Mouse (Mus musculus) central nervous system, embryonic 11.5 days (tissue): ENCODE measurements around the gene Ccdc154. TPM values are rescaled to one million over a fixed set of nuclear protein-coding genes. Genes with fewer than 3 reads are reported as not detected.

Experiments
- polyA plus RNA-seq: library from polyadenylated mRNA; depleted of rRNA; stranded (reverse); fragments of >200 nt; gene quantifications from 2 replicates; pipeline ENCODE4 v1.2.3, GENCODE M21; 2012; rRNA removed

The Ccdc154 gene
- 0.02 TPM in 2 replicates for polyA plus RNA-seq

DNA sequence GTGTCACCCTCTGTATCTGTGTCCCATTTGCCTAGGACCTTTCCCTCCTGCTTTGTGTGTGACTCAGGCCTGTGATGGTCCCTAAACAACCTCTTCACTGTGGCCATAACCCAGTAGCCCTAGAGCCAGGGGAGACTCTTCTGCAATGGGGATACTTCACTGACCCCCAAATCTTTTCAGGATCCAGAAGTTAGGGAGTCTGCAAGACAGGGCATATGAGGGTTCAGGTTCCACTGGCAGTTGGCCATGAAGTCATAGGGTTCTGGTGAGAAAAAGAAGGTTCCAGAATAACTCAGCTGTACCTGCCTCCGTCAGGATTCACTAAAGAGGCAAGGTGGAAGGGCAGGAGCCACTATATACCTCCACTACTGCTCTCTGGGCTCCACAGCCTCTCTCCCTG lies at the start of gene Ccdc154:
TSS of gene Ccdc154 (plus strand) at position 301 of the 400 bp plus-strand sequence.

DNA sequence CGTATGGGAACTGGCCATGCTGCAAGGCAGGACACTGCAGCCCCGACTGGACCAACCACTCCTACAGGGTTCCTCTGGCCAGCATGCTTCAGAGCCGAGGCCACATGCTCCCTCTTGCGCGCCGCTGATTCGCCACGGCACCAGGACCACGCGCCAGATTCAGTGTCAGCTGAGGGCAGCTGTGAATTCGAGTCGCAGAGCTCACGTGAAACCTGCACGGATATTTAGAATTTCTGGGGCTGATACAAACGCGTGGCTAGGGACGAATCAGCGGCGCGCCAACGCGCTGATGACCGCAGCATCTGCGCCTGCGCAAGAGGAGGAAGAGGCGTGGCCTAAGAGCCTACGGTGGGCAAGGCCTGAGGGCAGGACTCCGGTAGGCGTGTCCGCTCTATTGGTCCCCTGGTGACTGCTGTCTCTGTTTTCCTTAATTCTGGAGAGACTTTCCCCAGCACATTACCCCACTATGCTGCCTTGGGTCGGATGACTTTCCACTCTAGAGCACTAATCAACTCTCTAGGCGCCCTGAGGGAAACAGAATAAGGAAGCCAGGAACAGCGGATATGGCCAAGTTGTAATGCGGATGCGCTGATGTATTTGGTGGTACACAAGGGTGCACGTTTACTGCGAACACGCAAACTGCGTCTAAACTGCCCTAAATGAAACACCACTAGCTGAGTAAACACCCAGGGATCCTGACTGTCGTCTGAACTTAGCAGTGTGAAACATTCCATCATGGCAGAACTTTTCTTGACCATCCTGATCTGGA lies 46.4 kb upstream of the Ccdc154 start, which contains the start of gene Telo2:
TSS of gene Telo2 (minus strand) at position 304 of the 769 bp plus-strand sequence.

DNA sequence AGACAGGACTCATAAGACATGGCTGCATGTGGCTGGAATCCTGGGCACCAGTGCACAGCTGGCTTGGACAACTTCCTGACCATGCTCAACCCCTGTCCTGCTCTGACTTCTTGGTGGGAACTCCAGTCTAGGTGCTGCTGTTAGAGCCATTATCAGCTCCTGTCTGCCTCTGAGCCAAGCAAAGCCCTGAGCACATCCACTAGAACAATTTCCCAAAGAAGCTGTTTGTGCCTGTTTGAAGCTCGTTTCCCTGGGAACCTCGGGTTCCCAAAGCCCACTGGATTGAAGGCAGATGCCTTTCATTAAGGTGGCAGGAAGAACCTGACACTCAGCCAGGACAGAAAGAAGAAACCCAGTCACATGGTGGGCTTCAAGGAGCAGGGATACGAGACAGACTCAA lies 41.9 kb upstream of the Ccdc154 start, which contains the start of gene Ptx4:
TSS of gene Ptx4 (plus strand) at position 355 of the 400 bp plus-strand sequence.

DNA sequence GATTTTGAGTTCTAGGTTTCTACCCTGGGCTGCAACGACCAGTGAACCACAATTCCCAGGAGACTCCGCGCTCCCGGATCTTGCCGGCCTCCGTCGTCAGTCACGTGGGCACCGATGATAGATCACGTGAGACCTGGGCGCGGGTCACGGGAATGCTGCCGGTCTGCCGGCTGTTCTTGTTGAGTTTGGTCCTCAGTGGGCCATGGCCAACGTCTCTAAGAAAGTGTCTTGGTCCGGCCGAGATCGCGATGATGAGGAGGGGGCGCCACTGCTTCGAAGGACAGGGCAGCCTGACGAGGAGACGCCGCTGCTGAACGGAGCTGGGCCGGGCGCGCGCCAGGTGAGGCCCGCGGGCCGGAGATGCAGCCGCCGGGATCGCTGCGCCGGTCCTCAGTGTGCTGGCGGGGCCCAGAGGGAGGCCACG lies 29.0 kb upstream of the Ccdc154 start, which contains the start of gene Clcn7:
TSS of gene Clcn7 (plus strand) at position 117 of the 424 bp plus-strand sequence.

DNA sequence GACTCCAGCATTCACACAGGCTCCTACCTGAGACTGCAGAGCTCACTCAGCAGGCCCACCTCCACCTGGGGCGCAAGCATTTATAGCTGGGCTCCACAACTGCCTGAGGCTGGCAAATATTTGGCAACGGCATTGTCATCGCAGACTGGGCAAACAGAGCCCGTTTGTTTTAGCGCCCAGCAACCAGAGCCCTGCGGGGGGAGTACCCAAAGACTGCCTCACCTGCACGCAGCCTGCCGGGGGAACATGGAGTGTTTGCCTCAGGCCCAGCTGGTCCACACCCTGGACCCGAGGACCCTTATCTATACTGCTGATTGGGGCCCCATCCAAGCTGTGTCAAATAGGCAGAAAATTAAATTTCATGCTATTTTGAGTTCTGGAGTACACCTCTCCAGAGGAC lies 13.2 kb downstream of the Ccdc154 start, which contains the start of gene Gm38655:
TSS of gene Gm38655 (minus strand) at position 61 of the 400 bp plus-strand sequence.

DNA sequence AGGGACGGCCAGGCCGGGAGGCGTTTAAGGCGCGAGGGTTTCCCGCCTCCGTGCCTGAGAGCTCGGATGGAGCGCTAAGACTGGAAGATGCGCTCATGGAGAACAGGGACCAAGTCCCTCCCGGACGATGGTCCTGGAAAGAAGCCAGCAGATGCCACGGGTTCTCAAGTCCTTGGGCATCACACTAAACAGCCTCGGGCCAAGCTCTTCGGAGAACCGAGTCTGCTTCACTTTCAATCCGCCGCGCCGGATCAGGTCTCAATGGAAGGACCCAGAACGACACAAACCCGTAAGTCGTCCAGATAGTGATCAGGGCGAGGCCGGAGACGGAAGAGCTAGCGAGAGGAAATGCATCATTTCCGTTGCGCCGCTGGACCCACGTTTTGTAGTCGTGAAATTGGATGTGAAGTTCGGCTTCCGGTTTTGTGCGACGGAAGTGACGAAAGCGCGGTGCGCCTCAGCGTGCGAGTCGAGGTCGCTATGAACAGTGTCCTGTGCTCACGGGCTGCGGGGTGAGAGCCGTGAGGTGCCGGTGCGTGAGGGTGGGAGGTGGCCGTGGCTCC lies 21.9 kb downstream of the Ccdc154 start, which contains the start of gene BC003965:
TSS of gene BC003965 (plus strand) at position 426 of the 563 bp plus-strand sequence.

DNA sequence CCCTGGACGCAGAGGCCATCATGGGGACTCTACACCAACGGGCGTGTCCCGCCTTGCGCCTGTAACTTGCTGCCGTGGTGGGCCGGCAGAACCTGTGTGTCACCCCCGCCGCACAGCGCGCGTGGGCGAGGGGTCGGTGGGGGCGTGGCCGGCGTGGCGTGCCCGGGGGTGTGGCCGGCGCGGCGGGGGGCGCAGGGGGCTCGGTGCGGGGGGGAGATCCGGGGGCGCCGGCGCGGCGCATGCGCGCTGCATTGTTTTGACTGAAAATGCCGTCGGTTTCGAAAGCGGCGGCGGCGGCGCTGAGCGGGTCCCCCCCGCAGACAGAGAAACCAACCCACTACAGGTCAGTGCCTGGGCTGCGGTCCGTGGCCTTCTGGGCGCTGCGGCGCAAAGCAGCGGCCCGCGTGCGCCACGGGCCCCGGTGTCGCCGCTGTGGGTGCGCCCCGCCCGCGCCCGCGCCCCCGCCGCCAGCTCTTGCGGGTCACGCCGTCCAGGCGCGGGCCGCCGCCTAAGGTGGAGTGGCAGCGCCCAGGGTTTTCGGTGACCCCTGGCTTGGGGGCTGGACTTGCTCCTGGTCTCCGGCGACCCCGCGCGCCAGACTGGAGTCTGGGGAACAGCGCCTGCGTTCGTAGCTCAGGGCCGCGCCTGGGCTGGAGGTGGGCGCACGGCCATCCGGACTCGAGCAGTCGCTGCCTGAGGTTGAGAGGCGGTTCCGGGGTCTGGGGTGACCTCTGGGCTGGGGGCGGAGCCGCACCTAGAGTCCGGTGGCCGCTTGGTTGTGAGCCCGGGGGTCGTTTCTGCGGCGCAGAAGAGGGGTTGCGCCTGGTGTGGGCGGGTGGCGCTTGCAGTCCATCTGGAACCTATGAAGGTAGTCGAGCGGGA lies 26.1 kb downstream of the Ccdc154 start, which contains the start of gene Unkl:
TSS of gene Unkl (plus strand) at position 248 of the 882 bp plus-strand sequence.

Other genes with a start within 250 kb of the Ccdc154 start
- gene Mapk8ip3, start 225.5 kb upstream of the Ccdc154 start, polyA plus RNA-seq, result 157 and 167 TPM in 2 replicates
- gene Jpt2, start 201.8 kb upstream of the Ccdc154 start, polyA plus RNA-seq, result 132 and 152 TPM in 2 replicates
- gene Cramp1l, start 146.7 kb upstream of the Ccdc154 start, polyA plus RNA-seq, result 28.7 and 36.2 TPM in 2 replicates
- gene Ift140, start 146.4 kb upstream of the Ccdc154 start, polyA plus RNA-seq, result 16.7 and 23.6 TPM in 2 replicates
- gene Tmem204, start 78.9 kb upstream of the Ccdc154 start, polyA plus RNA-seq, result 4.2 and 7.3 TPM in 2 replicates
- 31.8 and 44.2 TPM in 2 replicates for gene Telo2, start 46.5 kb upstream of the Ccdc154 start, polyA plus RNA-seq
- gene Ptx4, start 41.7 kb upstream of the Ccdc154 start, polyA plus RNA-seq, result not detected in 2 replicates
- 27.6 and 29.7 TPM in 2 replicates for gene Clcn7, start 29.1 kb upstream of the Ccdc154 start, polyA plus RNA-seq
- gene Gm38655, start 13.0 kb downstream of the Ccdc154 start, polyA plus RNA-seq, result not detected in 2 replicates
- 28.6 and 42.4 TPM in 2 replicates for gene BC003965, start 22.1 kb downstream of the Ccdc154 start, polyA plus RNA-seq
- 16.4 and 17.0 TPM in 2 replicates for gene Unkl, start 25.9 kb downstream of the Ccdc154 start, polyA plus RNA-seq
- 42.2 and 53.3 TPM in 2 replicates for gene Gnptg, start 77.7 kb downstream of the Ccdc154 start, polyA plus RNA-seq
- 52.3 and 87.6 TPM in 2 replicates for gene Tsr3, start 77.7 kb downstream of the Ccdc154 start, polyA plus RNA-seq
- 2.9 and 3.1 TPM in 2 replicates for gene Baiap3, start 93.9 kb downstream of the Ccdc154 start, polyA plus RNA-seq
- gene Ube2i, start 112.2 kb downstream of the Ccdc154 start, polyA plus RNA-seq, result 632 and 669 TPM in 2 replicates
- 0.20 TPM in 1 of 2 replicates, not detected in the other for gene Prss34, start 135.9 kb downstream of the Ccdc154 start, polyA plus RNA-seq
- not detected in 2 replicates for gene Prss28, start 146.2 kb downstream of the Ccdc154 start, polyA plus RNA-seq
- gene Prss29, start 156.2 kb downstream of the Ccdc154 start, polyA plus RNA-seq, result not detected in 2 replicates
- gene Tpsab1, start 183.1 kb downstream of the Ccdc154 start, polyA plus RNA-seq, result not detected in 2 replicates
- gene Tpsb2, start 203.8 kb downstream of the Ccdc154 start, polyA plus RNA-seq, result not detected in 2 replicates
- gene Tpsg1, start 206.8 kb downstream of the Ccdc154 start, polyA plus RNA-seq, result not detected in 2 replicates